Mouse (Mus musculus) ES-CJ7 (cell line): ENCODE measurements at regions not wholly inside any gene's neighbourhood (a gene's known extent, or its start where the extent isn't known, plus 50 kb on each side); places are given as distances from the start of the nearest gene placed in this dataset.

ENCODE experiments used
- DNase-seq: peaks from one replicate; pipeline ENCODE4 v3.0.0; 2011; ENCODE audit warnings: low read depth, low spot score

GRCm38 (mm10) chr4:10604513-10604912 lies 269.8 kb upstream of the 2610301B20Rik start:
- DNase-seq = no peak

- DNase-seq = no peak
Measured at GRCm38 (mm10) chr4:10607855-10608576, 266.3 kb upstream of the 2610301B20Rik start.

- DNase-seq = no peak
Measured at GRCm38 (mm10) chr4:10610784-10611183, 263.5 kb upstream of the 2610301B20Rik start.
